Mouse (Mus musculus): Measurements from ENCODE around the gene Myog.

Gene Myog

DNA sequence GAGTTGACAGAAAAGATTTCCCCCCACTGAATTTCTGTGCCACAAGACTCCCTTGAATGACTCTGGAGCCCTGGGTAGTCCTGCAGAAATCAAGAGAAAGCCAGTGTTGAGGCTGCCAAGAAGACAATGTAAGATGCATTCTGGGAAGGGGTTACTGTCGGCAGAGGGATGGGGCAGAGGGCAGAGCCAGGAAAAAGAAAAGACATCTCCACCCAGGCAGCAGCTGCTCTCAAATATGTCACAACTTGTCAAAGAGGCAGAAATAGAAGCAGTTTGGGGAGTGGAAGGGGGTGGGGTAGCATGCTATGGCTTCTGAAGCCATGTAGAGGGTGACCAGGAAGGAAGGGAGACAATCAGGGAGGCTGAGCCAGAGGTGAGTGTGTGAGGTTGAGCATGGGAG lies 6.7 kb upstream of the Myog start:
- no peak for DNase-seq (ENCODE audit: low read depth in 2 of 2, low spot score in 2 of 2)

DNA sequence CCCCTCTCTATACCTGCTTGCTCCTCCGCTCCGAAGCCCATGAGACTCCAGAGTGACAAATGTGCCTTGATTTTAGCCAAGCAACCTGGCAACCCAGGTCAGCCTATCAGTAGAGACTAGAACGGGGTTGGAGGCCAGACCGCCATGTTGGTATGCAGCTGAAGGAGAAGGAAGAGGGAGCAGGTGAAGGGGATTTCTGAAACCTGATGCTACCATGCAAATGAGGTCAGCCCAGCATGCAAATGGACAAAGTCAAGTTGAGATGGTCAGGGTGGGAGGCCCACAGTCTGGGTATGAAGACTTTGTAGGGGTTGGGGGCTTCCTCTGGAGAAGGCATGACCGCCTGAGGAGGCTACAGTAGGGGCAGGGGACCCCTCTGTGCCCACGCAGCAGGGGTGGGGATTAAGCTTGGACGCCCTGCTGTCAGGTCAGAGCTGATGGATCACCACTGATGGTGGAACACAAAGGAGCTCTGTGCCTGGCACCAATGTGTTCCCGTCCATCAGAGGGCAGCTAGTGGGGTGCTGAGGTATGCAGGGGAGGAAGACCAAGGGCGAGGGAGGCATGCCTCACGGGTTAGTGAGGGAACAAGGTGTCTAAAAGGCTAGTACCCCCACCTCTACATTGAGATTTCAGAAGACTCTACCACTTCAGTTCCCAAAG lies 4.2 kb upstream of the Myog start:
- no peak for DNase-seq (ENCODE audit: low read depth in 2 of 2, low spot score in 2 of 2)

GRCm38 (mm10) chr1:134288239-134288638 lies 1.6 kb upstream of the Myog start:
- DNase-seq (ENCODE audit: low read depth in 2 of 2, low spot score in 2 of 2), result no peak

DNA sequence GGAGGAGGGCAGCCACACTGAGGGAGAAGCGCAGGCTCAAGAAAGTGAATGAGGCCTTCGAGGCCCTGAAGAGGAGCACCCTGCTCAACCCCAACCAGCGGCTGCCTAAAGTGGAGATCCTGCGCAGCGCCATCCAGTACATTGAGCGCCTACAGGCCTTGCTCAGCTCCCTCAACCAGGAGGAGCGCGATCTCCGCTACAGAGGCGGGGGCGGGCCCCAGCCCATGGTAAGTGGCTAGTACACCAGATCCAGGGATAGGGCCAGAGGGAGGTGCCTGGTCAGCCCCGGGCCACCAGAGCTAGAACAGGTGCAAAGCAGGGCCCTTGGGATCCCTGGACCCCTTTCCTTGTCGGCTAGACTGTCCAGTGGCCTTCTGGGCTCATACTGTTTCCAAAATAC lies 511 bp downstream of the Myog start:
- DNase-seq (ENCODE audit: low read depth in 2 of 2, low spot score in 2 of 2), result no peak

DNA sequence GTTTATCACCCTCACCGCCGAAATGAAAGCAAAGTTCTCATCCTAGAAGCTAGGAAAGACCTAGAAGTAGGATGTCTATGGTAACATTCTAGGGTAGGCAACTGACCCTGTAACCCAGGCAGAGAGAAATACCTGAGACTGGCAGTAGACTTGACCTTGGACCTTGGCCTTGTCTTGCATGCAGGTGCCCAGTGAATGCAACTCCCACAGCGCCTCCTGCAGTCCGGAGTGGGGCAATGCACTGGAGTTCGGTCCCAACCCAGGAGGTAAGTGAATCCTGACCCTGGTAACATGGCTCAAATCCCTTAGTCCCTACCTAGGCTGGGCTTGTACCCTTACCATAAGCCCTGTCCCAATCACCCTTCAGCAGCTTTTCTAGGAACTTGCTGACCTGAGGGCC lies 1.1 kb downstream of the Myog start:
- DNase-seq (ENCODE audit: low read depth in 2 of 2, low spot score in 2 of 2), result no peak

DNA sequence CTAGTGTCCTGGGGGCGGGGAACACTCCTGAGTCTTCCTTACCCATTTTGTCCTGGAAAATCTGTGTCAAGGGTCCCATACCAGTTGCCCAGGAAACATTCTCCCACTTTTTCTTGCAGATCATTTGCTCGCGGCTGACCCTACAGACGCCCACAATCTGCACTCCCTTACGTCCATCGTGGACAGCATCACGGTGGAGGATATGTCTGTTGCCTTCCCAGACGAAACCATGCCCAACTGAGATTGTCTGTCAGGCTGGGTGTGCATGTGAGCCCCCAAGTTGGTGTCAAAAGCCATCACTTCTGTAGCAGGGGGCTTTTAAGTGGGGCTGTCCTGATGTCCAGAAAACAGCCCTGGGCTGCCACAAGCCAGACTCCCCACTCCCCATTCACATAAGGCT lies 1.8 kb downstream of the Myog start:
- DNase-seq (ENCODE audit: low read depth in 2 of 2, low spot score in 2 of 2), result no peak

- DNase-seq (ENCODE audit: low read depth in 2 of 2, low spot score in 2 of 2), result no peak
These were observed 2.3 kb downstream of the Myog start for GRCm38 (mm10) chr1:134292073-134292472.

- DNase-seq (ENCODE audit: low read depth in 2 of 2, low spot score in 2 of 2), result no peak
These were observed 2.8 kb downstream of the Myog start for GRCm38 (mm10) chr1:134292601-134293000.

- DNase-seq (ENCODE audit: low read depth in 2 of 2, low spot score in 2 of 2), result no peak
These were observed 3.5 kb downstream of the Myog start for GRCm38 (mm10) chr1:134293276-134293675.

DNA sequence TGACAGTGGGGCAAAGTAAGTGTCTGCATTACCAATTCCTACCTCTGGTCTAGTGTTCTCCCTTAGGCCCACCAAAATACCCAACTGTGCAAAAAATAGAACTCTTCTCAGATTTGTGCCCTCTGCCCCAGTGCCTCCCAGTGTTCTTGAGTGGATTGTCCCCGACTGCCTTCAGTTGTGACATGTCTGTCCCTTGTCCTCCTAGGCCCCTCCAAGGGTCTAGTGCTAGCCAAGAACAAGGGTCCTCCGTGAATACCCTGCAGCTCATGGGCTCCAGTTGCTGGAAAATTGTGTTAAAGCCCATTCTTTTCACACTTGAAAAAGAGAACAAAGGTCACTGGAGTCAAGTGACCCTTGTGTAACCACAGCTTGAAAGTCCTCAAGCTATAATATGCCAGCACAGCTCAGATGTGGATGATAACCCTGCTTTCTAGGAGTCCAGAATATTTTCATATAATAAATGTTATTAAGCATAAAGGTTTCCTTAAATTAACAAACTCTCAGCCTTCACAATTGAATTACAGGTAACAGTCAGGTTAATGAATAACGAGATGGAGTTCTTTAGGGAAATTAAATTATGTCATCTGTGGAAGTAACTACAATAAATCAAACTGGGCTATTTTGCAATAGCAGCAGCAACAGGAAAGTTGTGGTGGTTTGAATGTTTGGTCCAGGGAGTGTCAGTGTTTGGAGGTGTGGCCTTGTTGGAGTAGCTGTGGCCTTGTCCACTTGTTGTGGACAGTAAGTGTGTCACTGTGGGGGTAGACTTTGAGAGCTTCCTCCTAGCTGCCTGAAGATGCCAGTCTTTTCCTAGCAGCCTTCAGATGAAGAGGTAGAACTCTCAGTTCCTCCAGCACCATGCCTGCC lies 4.2 kb downstream of the Myog start:
- DNase-seq (ENCODE audit: low read depth in 2 of 2, low spot score in 2 of 2), result no peak

GRCm38 (mm10) chr1:134297265-134297664 lies 7.5 kb downstream of the Myog start:
- DNase-seq (ENCODE audit: low read depth in 2 of 2, low spot score in 2 of 2), result no peak

DNA sequence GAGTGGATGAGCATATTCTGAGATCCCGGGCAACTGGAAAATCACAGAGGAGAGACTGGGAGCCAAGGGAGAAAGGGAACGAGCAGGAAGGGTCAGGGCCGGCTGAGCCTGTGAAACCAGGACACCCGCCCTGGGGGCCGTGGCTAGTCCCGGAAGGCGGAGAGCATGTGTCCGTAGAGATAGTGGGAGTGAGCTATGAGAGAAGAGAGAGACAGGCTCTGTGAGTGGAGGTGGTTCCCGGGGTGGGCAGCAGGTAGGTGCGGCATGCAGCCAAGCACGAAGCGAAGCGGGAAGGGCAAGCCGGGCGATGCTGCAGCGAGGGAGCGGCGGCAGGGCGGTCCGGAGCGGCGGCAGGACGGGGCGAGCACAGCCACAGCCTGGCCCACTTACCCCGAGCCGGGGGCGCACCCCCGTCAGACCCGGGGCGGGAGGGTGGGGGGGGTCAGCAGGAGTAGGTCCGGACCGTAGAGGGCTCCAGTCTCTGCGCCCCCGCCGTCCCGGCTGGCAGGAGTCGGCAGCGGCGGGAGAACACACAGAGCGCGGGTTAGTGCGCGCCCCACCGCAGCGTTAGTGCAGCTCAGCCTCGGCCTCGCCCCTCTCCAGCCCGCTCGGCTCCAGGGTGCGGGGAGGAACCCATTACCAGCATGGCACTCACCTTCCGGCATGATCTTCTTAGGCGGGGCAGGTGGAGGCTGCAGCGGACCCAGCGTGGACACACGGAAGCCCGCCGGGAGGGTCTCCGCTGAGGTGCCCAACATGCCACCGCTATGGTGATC lies 9.0 kb downstream of the Myog start:
- DNase-seq (ENCODE audit: low read depth in 2 of 2, low spot score in 2 of 2), result no peak

DNA sequence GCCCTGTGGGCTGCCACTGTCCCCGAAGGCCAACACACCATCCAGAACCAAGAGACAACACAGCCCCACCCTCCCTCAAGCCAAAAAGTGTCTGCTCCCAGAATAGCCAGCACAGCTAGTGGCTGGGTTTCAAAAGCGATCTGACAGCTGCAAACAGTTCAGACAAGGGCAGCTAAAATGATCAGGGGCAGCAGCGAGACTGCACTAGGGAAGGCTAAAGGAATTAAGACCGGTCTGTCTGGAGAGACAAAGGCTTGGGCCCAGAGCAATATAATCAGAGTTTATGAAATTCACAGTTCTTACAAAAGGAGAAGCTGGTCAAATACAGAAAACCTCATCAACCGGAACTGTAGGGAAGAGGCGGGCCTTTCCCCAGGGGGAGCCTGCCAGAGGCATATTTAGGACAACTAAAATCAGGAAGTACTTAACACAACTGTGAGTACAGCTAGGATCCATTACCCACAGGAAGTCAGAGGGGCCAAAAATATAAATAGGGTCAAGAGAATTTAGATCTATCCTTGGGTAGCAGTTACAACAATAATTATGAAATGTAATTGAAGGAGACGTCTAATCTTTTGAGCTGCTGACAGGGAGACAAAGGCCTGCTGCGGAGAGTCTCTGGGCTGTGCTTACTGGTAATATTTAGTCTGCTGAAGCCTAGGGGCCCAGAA lies 12.9 kb downstream of the Myog start:
- no peak for DNase-seq (ENCODE audit: low read depth in 2 of 2, low spot score in 2 of 2)

- no peak for DNase-seq (ENCODE audit: low read depth in 2 of 2, low spot score in 2 of 2)
These were observed 15.2 kb downstream of the Myog start for GRCm38 (mm10) chr1:134304940-134305339.

GRCm38 (mm10) chr1:134307409-134307808 lies 17.6 kb downstream of the Myog start:
- no peak for DNase-seq (ENCODE audit: low read depth in 2 of 2, low spot score in 2 of 2)

GRCm38 (mm10) chr1:134310291-134310690 lies 20.5 kb downstream of the Myog start:
- DNase-seq (ENCODE audit: low read depth in 2 of 2, low spot score in 2 of 2), result no peak

DNA sequence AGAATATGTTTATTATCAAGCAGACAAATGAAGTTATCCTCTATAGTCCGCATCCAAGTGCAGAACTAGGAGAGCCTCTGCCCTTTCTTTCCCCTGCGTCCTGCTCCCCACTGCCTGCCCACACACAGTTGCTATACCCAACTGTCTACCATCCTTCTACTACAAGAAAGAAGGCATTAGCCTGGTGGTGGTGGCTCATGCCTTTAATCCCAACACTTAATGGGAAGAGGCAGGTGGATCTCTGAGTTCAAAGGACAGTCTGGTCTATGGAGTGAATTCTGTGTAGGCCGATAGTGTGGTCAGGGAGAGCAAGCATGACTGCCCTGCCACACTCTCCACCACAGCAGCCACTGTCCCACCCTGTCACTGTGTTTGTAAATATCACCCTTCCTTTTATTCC lies 20.9 kb downstream of the Myog start:
- no peak for DNase-seq (ENCODE audit: low read depth in 2 of 2, low spot score in 2 of 2)

DNA sequence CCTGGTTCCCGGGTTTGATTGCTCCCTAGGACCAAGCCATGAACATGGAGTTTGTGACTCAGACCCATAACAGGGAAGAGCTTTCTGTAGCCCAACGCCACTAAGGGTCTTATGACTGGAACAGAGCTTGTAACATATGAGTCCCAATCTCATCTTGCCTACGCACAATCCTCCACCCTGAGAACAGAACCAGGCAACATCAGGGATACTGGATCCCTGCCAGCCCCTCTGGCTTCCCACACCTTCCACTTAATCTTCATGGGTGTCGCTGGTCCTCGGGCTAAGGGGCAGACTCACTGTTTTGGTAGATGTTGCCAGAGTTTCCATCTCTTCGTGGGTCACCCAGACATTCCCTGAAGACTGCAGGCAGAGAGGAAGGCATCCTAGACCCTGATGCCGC lies 22.0 kb downstream of the Myog start:
- DNase-seq (ENCODE audit: low read depth in 2 of 2, low spot score in 2 of 2), result no peak

DNA sequence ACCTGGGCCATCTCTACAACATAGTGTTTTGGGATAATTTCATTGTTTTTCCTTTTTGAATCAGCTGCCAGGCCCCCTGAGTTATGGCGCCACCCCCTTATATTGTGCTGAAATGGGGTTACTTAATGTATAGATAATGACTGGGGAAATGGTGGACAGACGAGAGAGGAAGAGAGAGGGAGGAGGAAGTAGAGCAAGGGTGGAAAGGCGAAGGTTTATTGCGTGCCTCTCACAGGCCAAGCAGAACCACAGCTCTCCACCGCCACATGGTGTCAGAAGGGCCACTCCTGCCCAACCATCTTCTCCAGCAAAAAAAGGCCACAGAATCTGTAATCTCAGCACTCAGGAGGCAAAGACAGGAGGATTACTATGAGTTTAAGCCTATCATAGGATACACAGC lies 25.4 kb downstream of the Myog start:
- DNase-seq (ENCODE audit: low read depth in 2 of 2, low spot score in 2 of 2), result no peak

DNA sequence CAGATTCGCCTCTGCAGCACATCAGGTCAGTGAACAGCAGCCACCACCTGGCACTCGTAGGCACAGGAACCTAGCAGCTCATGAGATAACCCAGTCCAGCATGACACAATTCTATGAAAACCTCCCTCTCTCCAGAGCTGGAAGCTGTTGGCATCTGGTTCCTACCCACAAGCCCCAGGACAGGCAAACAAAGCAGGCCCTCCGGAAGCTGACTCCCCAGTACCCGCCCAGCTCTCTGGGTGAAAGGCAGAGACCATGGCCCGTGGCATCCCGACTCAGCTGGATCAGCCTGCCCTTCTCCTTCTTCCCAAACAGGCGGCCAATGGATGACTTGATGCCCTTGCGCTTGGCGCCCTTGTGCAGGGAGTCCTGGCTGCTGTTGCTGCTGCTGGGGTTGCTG lies 26.6 kb downstream of the Myog start:
- DNase-seq (ENCODE audit: low read depth in 2 of 2, low spot score in 2 of 2), result no peak

DNA sequence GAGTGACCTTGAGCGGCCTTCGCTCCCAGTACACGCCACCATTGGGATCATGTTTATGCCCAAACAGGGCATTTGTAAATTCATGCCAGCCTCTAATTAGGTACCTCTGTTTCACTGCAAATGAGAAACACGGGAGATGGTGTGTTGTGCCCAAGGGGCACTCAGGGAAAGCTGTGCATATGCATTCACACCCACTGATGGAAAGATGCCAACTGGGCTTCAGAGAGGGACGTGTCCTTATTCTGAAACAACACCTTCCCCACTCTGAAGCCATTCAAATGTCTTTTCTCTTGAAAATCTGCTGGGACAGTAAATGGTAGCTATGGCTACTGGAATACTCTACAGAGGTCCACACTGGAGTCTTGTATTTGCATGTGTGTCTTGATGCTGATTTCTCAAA lies 28.5 kb downstream of the Myog start:
- no peak for DNase-seq (ENCODE audit: low read depth in 2 of 2, low spot score in 2 of 2)
